Mouse (Mus musculus) G1E (cell line): ENCODE measurements around the gene 1700013G24Rik. TPM values are rescaled to one million over a fixed set of nuclear protein-coding genes. Genes with fewer than 3 reads are reported as not detected.

ENCODE experiments used
- ATAC-seq: 2 replicates; pipeline ENCODE4 v1.8.0; 2016; ENCODE audit warnings: mild to moderate bottlenecking; ENCODE audit not compliant: insufficient number of reproducible peaks, poor library complexity, low FRiP score, severe bottlenecking; ENCODE audit errors: extremely low read depth
- DNase-seq: peaks from one replicate; pipeline ENCODE4 v3.0.0; 2012; ENCODE audit warnings: low spot score
- H3K27me3 ChIP-seq: 2 replicates; pipeline ENCODE4 v1.6.1; 2012; ENCODE audit warnings: mild to moderate bottlenecking, low read length, inconsistent platforms; ENCODE audit not compliant: insufficient read depth
- H3K36me3 ChIP-seq: replicated peaks from 2 replicates; pipeline ENCODE3; 2012; ENCODE audit warnings: mild to moderate bottlenecking, inconsistent platforms
- H3K4me1 ChIP-seq: 2 replicates; pipeline ENCODE4 v1.6.1; 2012; ENCODE audit warnings: low read depth, low read length, inconsistent platforms, mixed read lengths; ENCODE audit not compliant: insufficient read depth
- H3K4me3 ChIP-seq: 2 replicates; pipeline ENCODE4 v1.5.1; 2012; ENCODE audit warnings: low read depth, mild to moderate bottlenecking, inconsistent platforms, low read length, moderate library complexity, mixed read lengths
- H3K9me3 ChIP-seq: replicated peaks from 2 replicates; pipeline ENCODE4 v1.6.1; 2012; ENCODE audit warnings: inconsistent platforms
- CTCF ChIP-seq: IDR thresholded peaks from 2 replicates; pipeline ENCODE4 v1.5.1; 2012; ENCODE audit warnings: low read depth, low read length, inconsistent platforms, mixed read lengths
- GATA1 ChIP-seq: IDR thresholded peaks from 2 replicates; pipeline ENCODE4 v1.6.1; 2012; ENCODE audit warnings: borderline replicate concordance, low read length, inconsistent platforms, mixed read lengths
- GATA2 ChIP-seq: IDR thresholded peaks from 2 replicates; pipeline ENCODE4 v1.6.1; 2012; ENCODE audit warnings: low read depth, low read length, inconsistent platforms, borderline replicate concordance
- POLR2AphosphoS5 ChIP-seq: IDR thresholded peaks from 2 replicates; pipeline ENCODE4 v1.6.1; 2012; ENCODE audit warnings: low read depth, low read length, inconsistent platforms; ENCODE audit not compliant: insufficient replicate concordance
- TAL1 ChIP-seq: conservative IDR thresholded peaks from 2 replicates; pipeline ENCODE4 v1.6.1; 2012; ENCODE audit warnings: low read depth, low read length, inconsistent platforms, mixed read lengths
- polyA plus RNA-seq: library from polyadenylated mRNA; stranded (reverse); fragments of >175 nt; gene quantifications from 2 replicates; pipeline ENCODE4 v1.2.3, GENCODE M21; 2012
- total RNA-seq, 2 experiments: library from RNA; stranded (forward) in 1 of 2; stranded (reverse) in 1 of 2; fragments of 200-1000 nt in 1 of 2; fragments of >200 nt in 1 of 2; fragmentation: Nextera tagmentation in 1 of 2; gene quantifications; 2 replicates each; pipeline ENCODE4 v1.2.3; 2014 to 2017

The 1700013G24Rik gene
- total and polyA plus RNA-seq, 3 experiments = 0.22 TPM; not detected in 2

- Histone ChIP-seq H3K4me1 (0 out of 2 replicates have a peak, but pooled peaks cover 5% of the 10 kb centered on the region), H3K4me3 (no peak overlapping the region), H3K36me3 (no peaks in the 10 kb centered on the region), H3K9me3 (no peaks in the 10 kb centered on the region), H3K27me3 (peaks cover 4% of the 10 kb centered on the region; the same call in 1 of the 2 replicates)
- DNase-seq (no peak), ATAC-seq (no peak)
- TF ChIP-seq GATA1 (no peak), CTCF (no peak)
Observed at GRCm38 (mm10) chr4:137445881-137446280, 7.2 kb upstream of the 1700013G24Rik start.

- peaks cover 4% of the 10 kb centered on the region; the same call in 1 of the 2 replicates for H3K27me3 ChIP-seq
- 0 out of 2 replicates have a peak, but pooled peaks cover 5% of the 10 kb centered on the region for H3K4me1 ChIP-seq
- ATAC-seq (no peak), DNase-seq (no peak)
- H3K36me3 ChIP-seq = no peaks in the 10 kb centered on the region
- TF ChIP-seq POLR2AphosphoS5 (no peak), CTCF (no peak), TAL1 (no peak), GATA1 (no peak), GATA2 (no peak)
- no peak overlapping the region for H3K4me3 ChIP-seq
- H3K9me3 ChIP-seq = no peaks in the 10 kb centered on the region
Observed at GRCm38 (mm10) chr4:137447363-137448196, 5.5 kb upstream of the 1700013G24Rik start.

GRCm38 (mm10) chr4:137448197-137448596, 4.9 kb upstream of the 1700013G24Rik start:
- H3K9me3 ChIP-seq = no peaks in the 10 kb centered on the region
- ATAC-seq = no peak
- H3K4me1 ChIP-seq = 0 out of 2 replicates have a peak, but pooled peaks cover 5% of the 10 kb centered on the region

GRCm38 (mm10) chr4:137448641-137449040, 4.4 kb upstream of the 1700013G24Rik start:
- Histone ChIP-seq H3K27me3 (peaks cover 4% of the 10 kb centered on the region; the same call in 1 of the 2 replicates), H3K36me3 (no peaks in the 10 kb centered on the region), H3K4me1 (0 out of 2 replicates have a peak, but pooled peaks cover 5% of the 10 kb centered on the region), H3K4me3 (no peak overlapping the region), H3K9me3 (no peaks in the 10 kb centered on the region)
- TF ChIP-seq TAL1 (no peak), GATA2 (no peak), POLR2AphosphoS5 (no peak), GATA1 (no peak), CTCF (no peak)
- DNase-seq (no peak), ATAC-seq (no peak)

More at GRCm38 (mm10) chr4:137448197-137448596, 4.9 kb upstream of the 1700013G24Rik start:
- no peaks in the 10 kb centered on the region for H3K36me3 ChIP-seq
- TF ChIP-seq TAL1 (no peak), GATA2 (no peak), GATA1 (no peak), CTCF (no peak), POLR2AphosphoS5 (no peak)
- H3K4me3 ChIP-seq = no peak overlapping the region
- peaks cover 4% of the 10 kb centered on the region; the same call in 1 of the 2 replicates for H3K27me3 ChIP-seq
- DNase-seq = no peak

- DNase-seq (no peak), ATAC-seq (no peak)
- TF ChIP-seq CTCF (no peak), GATA1 (no peak), POLR2AphosphoS5 (no peak), TAL1 (no peak), GATA2 (no peak)
Observed at GRCm38 (mm10) chr4:137449132-137449531, 4.0 kb upstream of the 1700013G24Rik start.

GRCm38 (mm10) chr4:137449715-137450114, 3.4 kb upstream of the 1700013G24Rik start:
- no peak for ATAC-seq

More at GRCm38 (mm10) chr4:137449132-137449531, 4.0 kb upstream of the 1700013G24Rik start:
- H3K27me3 ChIP-seq = peaks cover 4% of the 10 kb centered on the region; the same call in 1 of the 2 replicates
- H3K4me1 ChIP-seq = 0 out of 2 replicates have a peak, but pooled peaks cover 5% of the 10 kb centered on the region
- H3K36me3 ChIP-seq = no peaks in the 10 kb centered on the region
- no peaks in the 10 kb centered on the region for H3K9me3 ChIP-seq
- no peak overlapping the region for H3K4me3 ChIP-seq

More at GRCm38 (mm10) chr4:137449715-137450114, 3.4 kb upstream of the 1700013G24Rik start:
- Histone ChIP-seq H3K9me3 (no peaks in the 10 kb centered on the region), H3K27me3 (peaks cover 6% of the 10 kb centered on the region; the same call in 1 of the 2 replicates), H3K4me1 (0 out of 2 replicates have a peak, but pooled peaks cover 5% of the 10 kb centered on the region), H3K4me3 (no peak overlapping the region), H3K36me3 (no peaks in the 10 kb centered on the region)
- TF ChIP-seq CTCF = no peak
- no peak for TF ChIP-seq TAL1
- TF ChIP-seq GATA1 = no peak
- no peak for TF ChIP-seq GATA2
- no peak for TF ChIP-seq POLR2AphosphoS5
- no peak for DNase-seq
